Mouse (Mus musculus): ENCODE measurements around the gene Alcam. TPM values are rescaled to one million over a fixed set of nuclear protein-coding genes. Genes with fewer than 3 reads are reported as not detected.

The Alcam gene
- polyA plus RNA-seq, 1 experiment from 2014 or later = 26.7 TPM

DNA sequence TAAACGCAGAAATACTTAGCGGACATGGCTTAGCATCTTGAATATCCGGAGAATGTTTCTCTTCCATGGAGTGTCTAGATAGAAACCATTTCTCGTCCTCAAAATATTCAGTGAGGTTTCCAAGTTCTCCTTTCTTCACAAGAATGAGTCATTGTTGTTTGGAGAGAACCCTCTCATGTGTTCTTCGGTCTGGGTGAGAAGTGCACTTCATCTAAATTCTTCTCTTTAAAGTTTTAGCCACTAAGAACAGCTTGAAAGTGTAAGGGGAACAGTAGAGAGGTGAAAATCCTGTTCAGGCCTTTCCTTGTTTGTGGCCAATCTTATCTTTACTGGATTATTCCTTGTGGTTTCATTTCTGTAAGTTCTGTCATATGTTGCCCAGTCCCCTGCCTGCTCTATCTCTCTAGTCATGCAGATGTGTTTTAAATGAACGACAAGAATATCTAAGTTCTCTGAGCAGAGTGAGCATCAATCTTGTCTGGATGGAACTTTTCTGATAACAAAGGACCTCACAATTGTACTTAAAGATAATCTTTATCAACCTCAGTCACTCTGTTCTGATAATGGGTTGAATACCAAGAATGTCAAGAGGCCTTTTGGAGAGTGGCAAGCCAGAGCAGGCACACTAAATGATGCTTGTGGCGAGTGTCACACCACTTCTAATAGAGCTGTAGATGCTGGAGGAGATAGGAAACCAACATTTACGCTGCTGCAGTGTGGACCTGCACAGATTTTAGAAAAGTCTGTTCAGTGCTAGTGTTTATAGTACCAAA lies 111.0 kb downstream of the Alcam start:
- no peak overlapping the region for H3K9ac ChIP-seq
- no peak overlapping the region for H3K27ac ChIP-seq
- no peak overlapping the region for H3K4me3 ChIP-seq
- H3K4me2 ChIP-seq = no peak overlapping the region
- WGBS = 85% methylated on average over 8 of the region's 8 CpGs
- no peak for ATAC-seq (ENCODE audit: insufficient number of reproducible peaks, low FRiP score, low TSS enrichment, low read depth)
- no peaks in the 10 kb centered on the region for H3K4me1 ChIP-seq
- H3K9me3 ChIP-seq = no peaks in the 10 kb centered on the region
- H3K27me3 ChIP-seq = no peaks in the 10 kb centered on the region
- H3K36me3 ChIP-seq = no peaks in the 10 kb centered on the region

DNA sequence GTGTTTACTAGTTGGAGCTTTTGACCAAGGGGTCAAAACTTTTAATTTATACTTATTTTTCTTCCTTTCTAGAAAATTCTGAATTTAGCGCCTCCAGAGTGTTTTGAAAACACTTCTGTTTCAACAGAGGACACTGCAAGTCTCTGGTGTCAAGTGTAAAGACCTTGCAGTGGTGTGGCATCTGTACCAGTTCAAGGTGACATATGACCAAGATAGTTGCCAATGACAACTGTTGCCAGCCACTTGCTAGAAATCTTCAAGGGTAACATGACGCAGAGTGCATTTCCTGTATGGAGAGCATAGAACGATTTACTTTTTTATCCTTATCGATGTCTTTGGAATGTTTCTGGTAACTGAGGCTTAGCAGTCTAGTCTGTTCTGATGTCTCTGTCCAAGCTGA lies 119.8 kb downstream of the Alcam start:
- no peak for ATAC-seq (ENCODE audit: insufficient number of reproducible peaks, low FRiP score, low TSS enrichment, low read depth)
- H3K4me2 ChIP-seq = no peak overlapping the region
- H3K4me1 ChIP-seq = no peaks in the 10 kb centered on the region
- H3K27ac ChIP-seq = no peak overlapping the region
- H3K9ac ChIP-seq = no peak overlapping the region
- H3K4me3 ChIP-seq = no peak overlapping the region
- 79% methylated on average over 4 of the region's 4 CpGs for WGBS
- H3K36me3 ChIP-seq = no peaks in the 10 kb centered on the region
- H3K9me3 ChIP-seq = no peaks in the 10 kb centered on the region
- H3K27me3 ChIP-seq = no peaks in the 10 kb centered on the region

DNA sequence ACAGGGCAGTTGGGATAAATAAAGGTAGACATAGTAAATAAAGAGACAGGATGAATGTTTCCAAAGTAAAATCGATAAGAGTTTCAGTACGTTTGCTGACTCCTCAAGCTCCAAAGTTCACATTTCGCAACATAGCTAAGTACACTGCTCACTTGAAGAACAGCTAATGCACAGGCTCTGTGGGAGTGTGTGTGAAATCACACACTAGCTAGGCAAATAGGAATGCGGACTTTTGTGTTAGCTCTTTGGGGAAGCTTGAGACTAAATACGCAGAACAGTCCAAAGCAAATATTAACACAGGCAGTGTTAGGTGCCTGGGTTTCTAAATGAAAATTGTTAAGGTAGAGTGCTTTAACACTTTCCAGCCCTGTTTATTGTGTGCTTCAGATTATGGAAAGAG lies 120.2 kb downstream of the Alcam start:
- H3K27me3 ChIP-seq = no peaks in the 10 kb centered on the region
- no peaks in the 10 kb centered on the region for H3K9me3 ChIP-seq
- no peak overlapping the region for H3K27ac ChIP-seq
- no peak overlapping the region for H3K4me2 ChIP-seq
- WGBS = 61% methylated on average over 5 of the region's 5 CpGs
- H3K9ac ChIP-seq = no peak overlapping the region
- no peak overlapping the region for H3K4me3 ChIP-seq
- no peaks in the 10 kb centered on the region for H3K36me3 ChIP-seq
- no peak for ATAC-seq (ENCODE audit: insufficient number of reproducible peaks, low FRiP score, low TSS enrichment, low read depth)
- no peaks in the 10 kb centered on the region for H3K4me1 ChIP-seq

DNA sequence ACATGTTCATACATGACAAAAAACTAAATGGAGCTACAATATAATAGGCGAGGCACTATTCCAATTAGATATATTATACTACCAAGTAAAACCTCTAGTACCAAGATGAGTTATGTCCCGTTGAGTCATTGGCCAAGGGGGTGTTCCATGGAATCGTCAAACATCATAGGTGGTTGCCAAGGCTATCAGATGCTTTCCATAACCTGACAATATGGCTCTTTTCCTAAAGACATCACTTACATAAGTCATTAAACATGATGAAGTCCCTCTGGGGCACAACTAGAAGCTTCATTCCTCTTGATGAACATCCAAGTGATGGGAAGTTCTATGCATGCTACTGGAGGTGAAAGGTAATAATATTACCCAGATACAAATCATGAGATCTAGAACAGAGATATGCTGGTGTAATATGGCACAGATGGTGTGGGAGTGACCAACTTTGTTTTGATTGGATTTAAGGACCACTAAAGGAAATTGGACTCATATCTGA lies 122.5 kb downstream of the Alcam start:
- Histone ChIP-seq H3K4me2 (no peak overlapping the region), H3K27me3 (no peaks in the 10 kb centered on the region), H3K4me3 (no peak overlapping the region), H3K4me1 (no peaks in the 10 kb centered on the region), H3K9ac (no peak overlapping the region), H3K9me3 (no peaks in the 10 kb centered on the region), H3K36me3 (no peaks in the 10 kb centered on the region), H3K27ac (no peak overlapping the region)
- ATAC-seq (ENCODE audit: insufficient number of reproducible peaks, low FRiP score, low TSS enrichment, low read depth) = no peak
- WGBS = 92% methylated on average over 3 of the region's 3 CpGs

DNA sequence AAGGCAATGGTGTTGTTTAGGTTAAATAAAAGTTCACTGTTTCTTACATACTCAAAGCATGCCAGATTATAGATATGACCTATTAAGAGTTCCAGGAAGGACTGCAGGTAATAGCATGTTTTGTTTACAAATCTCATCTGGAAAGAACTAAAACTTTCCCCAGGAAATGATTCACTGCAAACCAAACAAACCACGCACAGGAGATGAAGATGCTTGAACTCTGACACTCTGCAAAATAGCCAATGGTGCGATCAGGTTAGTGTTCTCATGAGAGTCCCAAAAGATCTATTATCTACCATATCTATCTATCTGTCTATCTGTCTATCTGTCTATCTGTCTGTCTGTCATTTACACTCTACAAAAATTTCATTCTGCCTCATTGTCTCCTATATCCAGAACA lies 124.5 kb downstream of the Alcam start:
- Histone ChIP-seq H3K36me3 (no peaks in the 10 kb centered on the region), H3K27me3 (no peaks in the 10 kb centered on the region), H3K4me2 (no peak overlapping the region), H3K27ac (no peak overlapping the region), H3K9me3 (no peaks in the 10 kb centered on the region), H3K9ac (no peak overlapping the region), H3K4me3 (no peak overlapping the region), H3K4me1 (no peaks in the 10 kb centered on the region)
- 76% methylated on average over 2 of the region's 2 CpGs for WGBS
- ATAC-seq (ENCODE audit: insufficient number of reproducible peaks, low FRiP score, low TSS enrichment, low read depth) = no peak

DNA sequence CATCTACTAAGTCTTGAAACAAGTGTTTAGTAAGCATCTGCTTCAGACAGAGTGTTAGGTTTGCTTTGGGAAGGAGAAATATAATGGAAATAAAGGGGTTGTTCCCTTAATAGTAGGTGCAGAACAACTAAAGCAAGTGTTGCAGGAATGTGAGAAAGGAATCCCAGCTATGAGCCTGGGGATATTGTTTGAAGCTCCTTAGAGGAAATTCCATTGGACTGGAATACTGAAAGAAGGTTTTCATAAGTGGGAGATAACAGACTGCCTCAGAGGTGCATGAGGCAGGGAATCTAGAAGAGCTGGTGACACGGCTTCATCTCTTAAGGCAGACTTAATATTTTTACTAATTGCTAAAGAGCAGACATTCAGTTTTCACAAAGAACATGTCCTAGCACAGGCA lies 134.6 kb downstream of the Alcam start:
- no peak overlapping the region for H3K4me3 ChIP-seq
- H3K36me3 ChIP-seq = no peaks in the 10 kb centered on the region
- H3K4me2 ChIP-seq = no peak overlapping the region
- WGBS = 61% methylated on average over 1 of the region's 1 CpGs
- no peaks in the 10 kb centered on the region for H3K27me3 ChIP-seq
- H3K9me3 ChIP-seq = no peaks in the 10 kb centered on the region
- no peaks in the 10 kb centered on the region for H3K4me1 ChIP-seq
- H3K9ac ChIP-seq = no peak overlapping the region
- ATAC-seq (ENCODE audit: insufficient number of reproducible peaks, low FRiP score, low TSS enrichment, low read depth) = no peak
- H3K27ac ChIP-seq = no peak overlapping the region

DNA sequence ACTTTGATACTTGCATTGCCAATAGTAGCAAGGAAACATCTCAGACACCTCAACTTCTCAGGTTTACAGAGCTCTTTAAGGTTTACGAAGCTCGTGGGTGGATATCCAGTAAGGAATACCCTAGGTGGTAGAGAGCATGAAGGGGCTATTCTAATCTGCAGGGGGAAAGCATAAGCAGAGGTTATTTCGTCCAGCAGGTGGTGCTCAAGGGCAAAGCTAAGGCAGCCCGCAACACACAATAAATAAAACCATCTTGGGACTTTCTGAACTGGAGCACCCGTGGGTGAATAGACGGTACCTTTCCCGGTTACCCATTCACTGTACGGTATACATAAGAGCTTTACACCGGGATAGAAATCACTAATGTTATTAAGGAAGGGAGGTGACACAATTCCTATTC lies 142.8 kb downstream of the Alcam start:
- H3K4me2 ChIP-seq = 0 out of 2 replicates have a peak overlapping the region, but pooled peaks have one; percentile 15

DNA sequence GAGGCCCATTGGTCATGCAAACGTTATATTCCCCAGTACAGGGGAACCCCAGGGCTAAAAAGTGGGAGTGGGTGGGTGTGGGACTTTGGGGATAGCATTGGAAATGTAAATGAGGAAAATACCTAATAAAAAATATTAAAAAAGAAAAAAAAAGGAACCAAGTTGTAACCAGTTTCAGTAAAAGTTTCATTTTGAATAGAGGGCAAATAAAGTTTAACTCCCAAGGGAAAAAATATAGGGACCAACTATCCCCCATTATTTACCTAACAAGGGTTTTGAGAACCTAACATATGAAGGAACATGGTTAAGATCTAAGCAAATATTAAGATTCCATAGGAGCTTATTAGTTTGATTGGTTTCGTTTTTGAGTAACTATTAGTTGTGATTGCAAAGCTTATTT lies 146.9 kb downstream of the Alcam start:
- H3K4me3 ChIP-seq = no peak overlapping the region
- no peak overlapping the region for H3K27ac ChIP-seq
- no peak overlapping the region for H3K4me2 ChIP-seq
- H3K27me3 ChIP-seq = no peaks in the 10 kb centered on the region
- ATAC-seq (ENCODE audit: insufficient number of reproducible peaks, low FRiP score, low TSS enrichment, low read depth) = no peak
- no peaks in the 10 kb centered on the region for H3K36me3 ChIP-seq
- no peak overlapping the region for H3K9ac ChIP-seq
- H3K9me3 ChIP-seq = no peaks in the 10 kb centered on the region
- no peaks in the 10 kb centered on the region for H3K4me1 ChIP-seq
- 79% methylated on average over 2 of the region's 2 CpGs for WGBS

More for the DNA sequence above, 142.8 kb downstream of the Alcam start:
- H3K36me3 ChIP-seq = no peaks in the 10 kb centered on the region
- H3K9ac ChIP-seq = no peak overlapping the region
- H3K27ac ChIP-seq = no peak overlapping the region
- H3K9me3 ChIP-seq = no peaks in the 10 kb centered on the region
- H3K4me1 ChIP-seq = no peaks in the 10 kb centered on the region
- H3K4me3 ChIP-seq = no peak overlapping the region
- ATAC-seq (ENCODE audit: insufficient number of reproducible peaks, low FRiP score, low TSS enrichment, low read depth) = no peak
- H3K27me3 ChIP-seq = no peaks in the 10 kb centered on the region
- 16% methylated on average over 9 of the region's 9 CpGs for WGBS

DNA sequence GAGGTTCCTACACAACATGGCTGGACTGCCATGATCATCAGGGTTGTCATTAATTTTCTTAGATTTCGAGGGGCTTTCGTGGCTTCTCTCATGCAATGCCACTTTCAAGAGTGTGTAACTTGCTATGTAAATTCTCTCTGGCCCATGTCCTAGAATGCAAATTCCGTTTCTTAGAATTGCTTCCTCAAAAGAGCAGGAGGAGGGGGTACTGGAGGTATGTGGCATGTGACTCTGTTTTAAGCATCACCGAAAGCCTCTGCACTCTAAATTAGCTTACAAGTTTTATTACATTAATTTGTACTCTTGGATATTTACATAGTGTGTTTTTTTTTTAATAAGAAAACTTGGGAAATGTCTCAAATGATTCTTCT lies 150.4 kb downstream of the Alcam start:
- no peak overlapping the region for H3K27ac ChIP-seq
- no peak for ATAC-seq (ENCODE audit: insufficient number of reproducible peaks, low FRiP score, low TSS enrichment, low read depth)
- no peaks in the 10 kb centered on the region for H3K27me3 ChIP-seq
- H3K4me2 ChIP-seq = no peak overlapping the region
- no peak overlapping the region for H3K9ac ChIP-seq
- H3K4me3 ChIP-seq = no peak overlapping the region
- H3K36me3 ChIP-seq = no peaks in the 10 kb centered on the region
- WGBS = 69% methylated on average over 4 of the region's 4 CpGs
- no peaks in the 10 kb centered on the region for H3K4me1 ChIP-seq
- no peaks in the 10 kb centered on the region for H3K9me3 ChIP-seq

DNA sequence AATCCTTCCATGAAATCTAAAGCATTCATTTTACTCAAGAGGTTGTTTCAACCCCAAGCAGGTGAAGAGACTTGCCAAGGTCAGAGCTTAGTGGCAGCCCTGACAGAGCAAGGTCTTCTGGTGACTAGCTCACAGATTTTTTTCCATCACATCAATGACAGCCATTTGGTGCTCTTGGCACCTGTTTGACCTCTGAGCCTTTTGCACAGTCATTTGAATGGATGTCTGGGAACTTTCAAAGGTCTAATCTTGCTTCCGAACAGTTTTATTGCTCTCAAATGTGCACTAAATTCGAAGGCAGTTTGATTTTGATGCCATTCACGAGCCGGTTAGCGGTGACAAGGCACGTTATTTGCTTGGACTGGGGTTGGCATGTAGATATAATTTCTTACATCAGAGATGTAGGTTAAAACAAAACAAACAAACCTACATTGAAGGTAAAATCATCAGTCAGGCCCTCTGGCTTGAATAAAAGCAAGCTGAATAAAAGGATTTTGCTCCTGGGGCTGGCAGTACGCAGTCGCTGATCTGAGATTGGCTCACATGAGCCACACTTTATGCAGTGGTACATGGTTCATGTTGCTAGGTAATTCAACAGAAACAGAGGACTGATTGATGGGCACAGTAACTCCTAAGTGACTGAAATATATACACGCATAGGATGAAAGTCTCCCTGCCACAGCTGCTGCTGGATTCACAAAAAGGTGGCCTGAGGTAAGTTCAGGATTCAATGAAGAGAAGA lies 150.9 kb downstream of the Alcam start:
- no peak overlapping the region for H3K9ac ChIP-seq
- H3K4me2 ChIP-seq = no peak overlapping the region
- no peaks in the 10 kb centered on the region for H3K9me3 ChIP-seq
- H3K27me3 ChIP-seq = no peaks in the 10 kb centered on the region
- 39% methylated on average over 9 of the region's 9 CpGs for WGBS
- no peak overlapping the region for H3K27ac ChIP-seq
- H3K36me3 ChIP-seq = no peaks in the 10 kb centered on the region
- ATAC-seq (ENCODE audit: insufficient number of reproducible peaks, low FRiP score, low TSS enrichment, low read depth) = no peak
- H3K4me1 ChIP-seq = no peaks in the 10 kb centered on the region
- H3K4me3 ChIP-seq = no peak overlapping the region

DNA sequence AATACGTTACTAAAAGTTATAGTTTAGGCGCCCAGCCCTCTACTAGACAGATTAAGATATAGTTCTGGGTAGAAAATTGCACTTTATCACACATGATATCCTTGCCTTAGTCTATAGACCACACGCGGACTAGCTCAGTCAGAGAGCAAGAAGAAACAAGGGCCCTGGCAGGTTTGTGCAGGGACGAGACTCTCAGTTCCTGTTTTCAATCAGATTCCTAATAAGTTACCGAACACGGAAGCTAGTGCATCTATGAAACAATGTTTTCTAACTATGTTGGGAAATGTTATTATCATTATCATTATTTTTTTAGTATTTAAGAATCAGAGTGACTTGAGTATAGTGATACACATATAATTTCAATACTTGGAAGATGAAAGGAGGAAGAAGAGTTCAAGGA lies 152.1 kb downstream of the Alcam start:
- no peaks in the 10 kb centered on the region for H3K27me3 ChIP-seq

DNA sequence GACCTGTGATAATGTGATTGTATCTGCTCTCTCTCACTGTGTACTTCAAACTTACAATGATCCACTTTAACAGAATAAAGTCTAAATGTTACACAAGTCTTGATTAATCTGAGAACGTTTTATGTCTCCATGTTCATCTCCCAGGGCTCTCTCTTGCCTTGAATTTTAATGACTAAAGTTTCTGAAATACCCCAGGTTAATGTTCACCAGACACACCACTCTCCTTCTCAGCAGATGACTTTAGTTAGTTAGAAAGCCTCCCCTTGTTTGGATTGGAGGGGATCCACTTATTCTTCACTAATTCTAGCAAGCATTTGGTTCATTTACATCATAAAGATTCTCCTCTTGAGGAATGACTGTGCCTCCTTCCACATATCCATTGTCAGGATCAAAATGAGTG lies 157.5 kb downstream of the Alcam start:
- WGBS = 42% methylated on average over 1 of the region's 1 CpGs
- H3K4me2 ChIP-seq = no peak overlapping the region
- ATAC-seq (ENCODE audit: insufficient number of reproducible peaks, low FRiP score, low TSS enrichment, low read depth) = no peak
- no peaks in the 10 kb centered on the region for H3K4me1 ChIP-seq
- H3K4me3 ChIP-seq = no peak overlapping the region
- H3K9ac ChIP-seq = no peak overlapping the region
- no peaks in the 10 kb centered on the region for H3K9me3 ChIP-seq
- H3K27me3 ChIP-seq = no peaks in the 10 kb centered on the region
- H3K27ac ChIP-seq = no peak overlapping the region
- 0 out of 2 replicates have a peak, but pooled peaks cover 6% of the 10 kb centered on the region for H3K36me3 ChIP-seq

More for the DNA sequence above, 152.1 kb downstream of the Alcam start:
- no peak overlapping the region for H3K27ac ChIP-seq
- H3K36me3 ChIP-seq = no peaks in the 10 kb centered on the region
- no peak for ATAC-seq (ENCODE audit: insufficient number of reproducible peaks, low FRiP score, low TSS enrichment, low read depth)
- H3K4me3 ChIP-seq = no peak overlapping the region
- WGBS = 80% methylated on average over 7 of the region's 7 CpGs
- H3K4me1 ChIP-seq = no peaks in the 10 kb centered on the region
- H3K9ac ChIP-seq = no peak overlapping the region
- no peak overlapping the region for H3K4me2 ChIP-seq
- no peaks in the 10 kb centered on the region for H3K9me3 ChIP-seq
